Mouse (Mus musculus): ENCODE results near the gene Bcas2.

Bcas2 gene

DNA sequence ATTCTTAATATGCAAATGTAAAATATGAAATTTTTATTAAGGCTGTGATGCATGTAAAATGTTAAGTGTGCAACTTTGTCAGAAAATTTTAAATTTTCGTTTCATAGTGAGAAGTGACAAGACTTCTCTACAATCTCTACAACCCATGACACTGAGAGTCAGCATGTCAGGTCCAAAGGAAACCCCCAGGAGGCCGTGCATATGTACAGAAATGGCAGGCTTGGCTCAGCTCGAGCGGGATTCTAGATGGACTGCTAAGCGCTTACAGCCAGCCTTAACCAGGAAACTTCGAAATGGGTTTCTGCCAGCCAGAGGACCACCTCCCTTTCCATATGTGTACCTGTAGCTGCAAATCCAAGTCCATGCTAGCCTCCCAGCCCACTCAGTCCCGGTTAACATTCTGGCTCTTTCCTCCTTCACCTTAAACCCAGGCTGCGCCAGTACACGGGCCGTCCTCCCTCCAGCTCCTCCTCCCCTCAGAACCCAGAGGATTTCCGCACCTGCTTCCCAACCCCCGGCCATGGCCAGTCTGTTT, 52.8 kb downstream of the Bcas2 start:
- DNase-seq, result no peak

DNA sequence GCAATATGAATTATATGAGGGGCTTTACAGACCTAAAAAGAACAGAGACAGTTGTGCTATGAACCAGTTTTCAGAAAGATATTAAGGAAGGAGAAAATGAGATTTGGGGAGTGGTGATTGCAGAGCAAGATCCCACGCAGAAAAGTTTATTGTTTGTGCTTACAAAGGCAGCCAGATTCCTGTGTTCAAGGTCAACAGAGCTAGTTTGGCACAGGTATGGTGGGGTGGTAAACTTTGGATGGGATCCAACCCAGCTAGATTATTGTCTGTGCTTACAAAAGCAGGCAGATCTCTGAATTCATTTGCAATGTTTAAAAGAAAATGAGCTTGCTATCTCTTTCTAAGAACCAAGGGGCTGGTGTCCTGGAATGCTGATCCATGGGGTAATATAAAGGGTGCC, 56.3 kb downstream of the Bcas2 start:
- no peak for DNase-seq
